Mouse (Mus musculus): ENCODE measurements around the gene Trim71. TPM values are rescaled to one million over a fixed set of nuclear protein-coding genes. Genes with fewer than 3 reads are reported as not detected.

Trim71 gene
- polyA plus RNA-seq, 1 experiment from 2014 or later: 0.05 TPM

DNA sequence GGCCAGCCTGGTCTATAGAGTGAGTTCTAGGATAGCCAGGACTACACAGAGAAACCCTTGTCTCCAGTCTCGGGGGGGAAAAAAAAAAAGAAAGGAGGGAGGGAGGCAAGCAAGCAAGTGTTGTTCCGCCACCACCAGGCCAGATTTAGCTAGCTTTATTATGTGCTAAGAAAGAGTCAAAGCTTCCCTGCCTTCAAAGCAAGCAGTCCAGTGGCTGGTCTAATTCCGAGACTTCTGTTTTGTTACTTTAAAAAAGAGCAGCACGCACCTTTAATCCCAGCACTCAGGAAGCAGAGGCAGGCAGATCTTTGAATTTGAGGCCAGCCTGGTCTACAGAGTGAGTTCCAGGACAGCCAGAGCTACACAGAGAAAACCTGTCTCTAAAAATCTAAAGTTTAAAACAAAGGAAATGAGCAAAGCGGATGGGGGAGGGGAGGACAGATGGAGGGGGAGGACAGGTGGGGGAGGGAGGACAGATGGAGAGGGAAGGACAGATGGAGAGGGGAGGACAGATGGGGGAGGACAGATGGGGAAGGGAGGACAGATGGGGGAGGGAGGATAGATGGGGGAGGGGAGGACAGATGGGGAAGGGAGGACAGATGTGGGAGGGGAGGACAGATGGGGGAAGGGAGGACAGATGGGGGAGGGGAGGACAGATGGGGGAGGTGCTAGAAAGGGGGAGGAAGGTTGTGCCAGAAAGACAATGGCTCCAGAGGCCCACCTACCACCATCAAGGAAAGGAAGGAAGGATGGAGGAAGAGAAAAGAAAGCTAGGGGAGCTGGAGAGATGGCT, 4.7 kb upstream of the Trim71 start:
- 72% methylated on average over 5 of the region's 5 CpGs for WGBS (ENCODE audit: insufficient replicate concordance)
- Histone ChIP-seq H3K4me3 (ENCODE audit: low read depth, low read length) (no peak overlapping the region), H3K27me3 (ENCODE audit: insufficient read depth, low read length) (peaks cover 11% of the 10 kb centered on the region), H3K9ac (replicated peaks) (no peak overlapping the region), H3K36me3 (replicated peaks; ENCODE audit: insufficient read depth, low read length) (no peaks in the 10 kb centered on the region), H3K27ac (ENCODE audit: low read depth) (no peak overlapping the region), H3K4me1 (ENCODE audit: insufficient read depth) (no peaks in the 10 kb centered on the region), H3K4me2 (ENCODE audit: low read depth, low read length) (no peak overlapping the region), H3K9me3 (ENCODE audit: low read length) (no peaks in the 10 kb centered on the region)
- no peak for DNase-seq
- no peak for TF ChIP-seq CTCF (IDR thresholded peaks at IDR 0.05; ENCODE audit: low read depth)
- no peak for ATAC-seq

DNA sequence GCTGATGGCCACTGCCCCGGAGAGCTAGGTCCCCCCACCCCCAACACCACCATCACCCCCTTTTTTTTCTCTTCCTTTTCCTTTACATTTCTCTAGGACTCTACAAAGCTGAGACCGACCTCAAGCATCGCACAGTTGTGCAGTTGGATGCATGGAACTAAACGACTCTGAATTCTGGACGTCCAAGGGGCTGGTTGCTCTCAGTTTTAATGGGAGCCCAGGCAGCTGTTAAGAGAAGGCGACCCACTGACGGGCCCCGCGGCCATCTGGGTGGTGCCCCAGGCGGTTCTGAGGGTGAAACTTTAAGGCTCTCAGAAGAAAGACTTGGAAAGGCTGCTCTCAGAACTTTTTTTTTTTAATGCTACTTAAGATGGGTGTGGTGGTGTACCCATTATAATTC, 498 bp upstream of the Trim71 start:
- Histone ChIP-seq H3K27ac (ENCODE audit: low read depth) (no peak overlapping the region), H3K4me1 (ENCODE audit: insufficient read depth) (no peaks in the 10 kb centered on the region), H3K4me3 (ENCODE audit: low read depth, low read length) (peak overlapping the region; percentile 50), H3K4me2 (ENCODE audit: low read depth, low read length) (peak overlapping the region; percentile 81), H3K27me3 (ENCODE audit: insufficient read depth, low read length) (peaks cover 50% of the 10 kb centered on the region), H3K9me3 (ENCODE audit: low read length) (no peaks in the 10 kb centered on the region), H3K36me3 (replicated peaks; ENCODE audit: insufficient read depth, low read length) (no peaks in the 10 kb centered on the region), H3K9ac (replicated peaks) (no peak overlapping the region)
- ATAC-seq (no peak), DNase-seq (no peak)
- TF ChIP-seq CTCF (IDR thresholded peaks at IDR 0.05; ENCODE audit: low read depth): no peak
- no peak for TF ChIP-seq EP300 (IDR thresholded peaks at IDR 0.05; ENCODE audit: low read depth)
- WGBS (ENCODE audit: insufficient replicate concordance): 3% methylated on average over 10 of the region's 10 CpGs

- 1% methylated on average over 107 of the region's 122 CpGs for WGBS (ENCODE audit: insufficient replicate concordance)
- TF ChIP-seq CTCF (IDR thresholded peaks at IDR 0.05; ENCODE audit: low read depth) (no peak), EP300 (IDR thresholded peaks at IDR 0.05; ENCODE audit: low read depth) (no peak)
- peaks cover 53% of the 10 kb centered on the region for H3K27me3 ChIP-seq (ENCODE audit: insufficient read depth, low read length)
- no peak overlapping the region for H3K27ac ChIP-seq (ENCODE audit: low read depth)
- H3K9me3 ChIP-seq (ENCODE audit: low read length): no peaks in the 10 kb centered on the region
- no peaks in the 10 kb centered on the region for H3K36me3 ChIP-seq (replicated peaks; ENCODE audit: insufficient read depth, low read length)
- H3K4me3 ChIP-seq (ENCODE audit: low read depth, low read length): peak overlapping the region; percentile 50
- no peak overlapping the region; the same call in 1 of the 2 replicates for H3K9ac ChIP-seq (replicated peaks)
- peak; percentile 34 for DNase-seq
- H3K4me1 ChIP-seq (ENCODE audit: insufficient read depth): no peaks in the 10 kb centered on the region
- peak; percentile 26; the same call in 1 of the 2 replicates for ATAC-seq
- peak overlapping the region; percentile 81 for H3K4me2 ChIP-seq (ENCODE audit: low read depth, low read length)
These were observed 1.0 kb downstream of the Trim71 start for GRCm38 (mm10) chr9:114562919-114563751.

DNA sequence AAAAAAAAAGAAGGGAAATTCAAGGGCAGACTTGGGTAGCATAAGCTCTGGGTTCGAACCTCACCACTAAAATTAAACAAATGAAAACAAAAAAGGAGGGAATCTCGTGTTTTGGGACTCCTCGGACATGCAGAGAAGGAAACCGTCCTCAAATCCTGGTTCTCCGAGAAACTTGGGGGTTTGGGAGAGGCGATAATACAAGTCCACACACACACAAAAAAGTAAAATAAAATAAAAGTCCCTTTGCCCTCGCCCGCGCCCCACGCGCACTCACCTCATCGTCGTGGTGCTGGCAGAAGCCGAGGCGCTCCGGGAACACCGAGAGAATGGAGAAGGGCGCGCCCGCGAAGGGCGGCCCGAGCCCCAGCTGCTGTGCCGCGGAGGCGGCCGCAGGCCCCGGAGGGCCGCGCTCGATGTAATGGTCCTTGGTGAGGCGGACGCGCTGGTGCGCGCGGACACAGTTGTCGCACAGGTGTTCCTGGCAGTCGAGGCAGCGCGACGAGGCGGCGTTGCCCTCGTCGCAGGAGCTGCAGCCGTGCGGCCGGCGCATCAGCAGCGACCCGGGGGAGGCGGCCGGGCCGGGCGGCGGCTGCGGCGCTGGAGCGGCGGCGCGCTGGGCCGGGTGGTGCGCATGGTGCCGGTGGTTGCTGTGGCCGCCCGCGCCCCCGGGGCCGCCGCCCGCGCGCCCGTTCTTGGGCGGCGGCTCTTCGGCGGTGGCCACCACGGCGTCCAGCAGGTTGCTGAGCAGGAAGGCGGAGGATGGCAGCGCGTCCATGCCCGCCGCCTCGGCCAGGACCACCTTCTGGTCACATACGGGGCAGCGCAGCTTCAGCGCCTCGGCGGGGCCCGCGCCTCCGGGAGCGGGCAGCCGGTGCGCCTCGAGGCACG, 1.9 kb downstream of the Trim71 start:
- Histone ChIP-seq H3K36me3 (replicated peaks; ENCODE audit: insufficient read depth, low read length) (no peaks in the 10 kb centered on the region), H3K27ac (ENCODE audit: low read depth) (no peak overlapping the region), H3K4me2 (ENCODE audit: low read depth, low read length) (peak overlapping the region; percentile 81), H3K4me1 (ENCODE audit: insufficient read depth) (no peaks in the 10 kb centered on the region), H3K4me3 (ENCODE audit: low read depth, low read length) (peak overlapping the region; percentile 50), H3K9ac (replicated peaks) (no peak overlapping the region), H3K9me3 (ENCODE audit: low read length) (no peaks in the 10 kb centered on the region), H3K27me3 (ENCODE audit: insufficient read depth, low read length) (peaks cover 53% of the 10 kb centered on the region)
- 0 out of 2 replicates have a peak, but pooled peaks have one; percentile 37 for ATAC-seq
- WGBS (ENCODE audit: insufficient replicate concordance): under 1% methylated on average over 73 of the region's 101 CpGs
- no peak for TF ChIP-seq EP300 (IDR thresholded peaks at IDR 0.05; ENCODE audit: low read depth)
- no peak for TF ChIP-seq CTCF (IDR thresholded peaks at IDR 0.05; ENCODE audit: low read depth)
- peak; percentile 39 for DNase-seq

- peaks cover 53% of the 10 kb centered on the region for H3K27me3 ChIP-seq (ENCODE audit: insufficient read depth, low read length)
- no peak overlapping the region for H3K9ac ChIP-seq (replicated peaks)
- no peak overlapping the region for H3K27ac ChIP-seq (ENCODE audit: low read depth)
These were observed 2.5 kb downstream of the Trim71 start for GRCm38 (mm10) chr9:114561671-114561971.

More at GRCm38 (mm10) chr9:114561671-114561971, 2.5 kb downstream of the Trim71 start:
- peak overlapping the region; percentile 50; the same call in 1 of the 2 replicates for H3K4me3 ChIP-seq (ENCODE audit: low read depth, low read length)
- H3K4me2 ChIP-seq (ENCODE audit: low read depth, low read length): peak overlapping the region; percentile 81
- TF ChIP-seq EP300 (IDR thresholded peaks at IDR 0.05; ENCODE audit: low read depth) (no peak), CTCF (IDR thresholded peaks at IDR 0.05; ENCODE audit: low read depth) (no peak)
- no peak for DNase-seq
- 0 out of 2 replicates have a peak, but pooled peaks cover 2% of the 10 kb centered on the region for H3K4me1 ChIP-seq (ENCODE audit: insufficient read depth)
- no peak for ATAC-seq
- 2% methylated on average over 12 of the region's 12 CpGs for WGBS (ENCODE audit: insufficient replicate concordance)
- no peaks in the 10 kb centered on the region for H3K36me3 ChIP-seq (replicated peaks; ENCODE audit: insufficient read depth, low read length)
- H3K9me3 ChIP-seq (ENCODE audit: low read length): no peaks in the 10 kb centered on the region

Data from liver, postnatal 0 days (tissue).